Mouse (Mus musculus) myocyte (in vitro differentiated cells): ENCODE results near the gene Tubgcp2. TPM values are rescaled to one million over a fixed set of nuclear protein-coding genes. Genes with fewer than 3 reads are reported as not detected.
A peak's percentile ranks its signal among the peaks of the same experiment; 100 is the strongest.

Experiments
- H3K27me3 ChIP-seq: one replicate; pipeline ENCODE4 v1.6.1; 2011; ENCODE audit not compliant: control insufficient read depth, insufficient read depth, insufficient read length
- H3K36me3 ChIP-seq: one replicate; pipeline ENCODE4 v1.6.1; 2011; ENCODE audit not compliant: control insufficient read depth, insufficient read depth
- H3K4me2 ChIP-seq: one replicate; pipeline ENCODE4 v1.6.1; 2011; ENCODE audit warnings: low read depth, control low read depth
- H3K4me3 ChIP-seq: one replicate; pipeline ENCODE4 v1.5.1; 2011; ENCODE audit warnings: mild to moderate bottlenecking, control low read depth, moderate library complexity
- H3K79me2 ChIP-seq: one replicate; pipeline ENCODE4 v1.6.1; 2011; ENCODE audit not compliant: control insufficient read depth, insufficient read depth
- H3ac ChIP-seq: one replicate; pipeline ENCODE4 v1.6.1; 2011; ENCODE audit not compliant: control insufficient read depth, insufficient read length
- CEBPB ChIP-seq: IDR thresholded peaks from 2 replicates; pipeline ENCODE4 v1.6.1; 2011; ENCODE audit warnings: mild to moderate bottlenecking, moderate library complexity; ENCODE audit not compliant: poor library complexity, insufficient read depth, severe bottlenecking
- E2F4 ChIP-seq: IDR thresholded peaks from one replicate; pipeline ENCODE4 v1.6.1; 2011; ENCODE audit warnings: mild to moderate bottlenecking, control low read depth, moderate library complexity; ENCODE audit not compliant: insufficient read depth
- MAX ChIP-seq: IDR thresholded peaks from one replicate; pipeline ENCODE4 v1.6.1; 2011; ENCODE audit warnings: low read depth, mild to moderate bottlenecking, control low read depth
- MYOD1 ChIP-seq, 3 experiments: IDR thresholded peaks; one replicate each; pipeline ENCODE4 v1.6.1; 2011; ENCODE audit warnings: control low read depth in 2 of 3, low read depth in 2 of 3, mild to moderate bottlenecking in 2 of 3, moderate library complexity in 1 of 3; ENCODE audit not compliant: insufficient read length in 2 of 3, control insufficient read depth in 1 of 3
- MYOG ChIP-seq, 3 experiments: IDR thresholded peaks; one replicate each; pipeline ENCODE4 v1.6.1; 2011; ENCODE audit warnings: control low read depth in 2 of 3, low read depth in 2 of 3, mild to moderate bottlenecking in 2 of 3; ENCODE audit not compliant: insufficient read length in 2 of 3, control insufficient read depth in 1 of 3, insufficient read depth in 1 of 3
- POLR2A ChIP-seq: IDR thresholded peaks from one replicate; pipeline ENCODE4 v1.6.1; 2011; ENCODE audit warnings: low read depth, mild to moderate bottlenecking, control low read depth, moderate library complexity; ENCODE audit not compliant: insufficient read length
- POLR2AphosphoS2 ChIP-seq: IDR thresholded peaks from one replicate; pipeline ENCODE4 v1.6.1; 2011; ENCODE audit warnings: low read depth, control low read depth; ENCODE audit not compliant: insufficient read length
- REST ChIP-seq: IDR thresholded peaks from one replicate; pipeline ENCODE4 v1.6.1; 2011; ENCODE audit warnings: mild to moderate bottlenecking, control low read depth, moderate library complexity; ENCODE audit not compliant: insufficient read depth, insufficient read length
- SRF ChIP-seq: IDR thresholded peaks from one replicate; pipeline ENCODE4 v1.6.1; 2011; ENCODE audit warnings: low read depth; ENCODE audit not compliant: control insufficient read depth, insufficient read length
- TCF12 ChIP-seq: IDR thresholded peaks from one replicate; pipeline ENCODE4 v1.6.1; 2011; ENCODE audit warnings: mild to moderate bottlenecking, control low read depth; ENCODE audit not compliant: poor library complexity, insufficient read depth, severe bottlenecking
- TCF3 ChIP-seq: IDR thresholded peaks from one replicate; pipeline ENCODE4 v1.6.1; 2011; ENCODE audit warnings: low read depth, control low read depth; ENCODE audit not compliant: insufficient read length
- USF1 ChIP-seq: IDR thresholded peaks from one replicate; pipeline ENCODE4 v1.6.1; 2011; ENCODE audit warnings: low read depth, mild to moderate bottlenecking, control low read depth, moderate library complexity
- polyA plus RNA-seq: library from polyadenylated mRNA; unstranded; fragments of >200 nt; fragmentation: generic; extraction: Trizol; gene quantifications from one replicate; pipeline ENCODE4 v1.2.1, GENCODE M21; 2012; ENCODE audit warnings: missing spikeins

Tubgcp2 gene
- polyA plus RNA-seq, 1 experiment: 22.1 TPM

GRCm38 (mm10) chr7:140080503-140081156 is 44.2 kb upstream of the Tubgcp2 start:
- TF ChIP-seq MAX (no peak), SRF (no peak), POLR2A (no peak), POLR2AphosphoS2 (no peak), USF1 (no peak), E2F4 (no peak), TCF12 (no peak), TCF3 (no peak), CEBPB (no peak), MYOG (IDR thresholded peaks at IDR 0.05; ENCODE audit: control insufficient read depth in 1 of 3, insufficient read depth in 1 of 3, insufficient read length in 2 of 3, low read depth in 2 of 3) (no peak), MYOD1 (IDR thresholded peaks at IDR 0.05; ENCODE audit: control insufficient read depth in 1 of 3, insufficient read length in 2 of 3, low read depth in 2 of 3) (no peak), REST (no peak)
- Histone ChIP-seq H3ac (no peak overlapping the region), H3K79me2 (no peaks in the 10 kb centered on the region), H3K4me2 (peak overlapping the region; percentile 63), H3K4me3 (peak overlapping the region; percentile 1), H3K36me3 (no peaks in the 10 kb centered on the region), H3K27me3 (no peaks in the 10 kb centered on the region)

DNA sequence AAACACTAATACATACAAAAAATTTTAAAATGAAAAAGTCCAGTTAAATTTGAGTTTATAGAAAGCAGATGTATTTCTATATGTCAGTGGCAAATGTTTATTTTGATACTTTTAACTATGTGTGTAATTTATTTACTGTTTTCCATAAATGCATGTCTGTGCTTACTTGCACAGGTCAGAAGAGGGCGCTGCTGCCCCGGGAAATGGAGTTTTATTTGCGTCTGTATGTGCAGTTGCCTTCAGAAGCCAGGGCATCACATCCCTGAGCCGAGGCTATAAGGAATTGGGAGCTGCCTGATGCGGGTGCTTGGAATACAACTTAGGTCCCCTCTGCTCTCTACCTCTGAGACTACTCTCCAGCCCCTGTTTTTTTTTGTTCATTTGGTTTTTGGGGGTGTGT is 42.2 kb upstream of the Tubgcp2 start:
- no peaks in the 10 kb centered on the region for H3K36me3 ChIP-seq
- H3K4me3 ChIP-seq: no peak overlapping the region
- no peak overlapping the region for H3K4me2 ChIP-seq
- no peaks in the 10 kb centered on the region for H3K79me2 ChIP-seq
- H3ac ChIP-seq: no peak overlapping the region
- no peaks in the 10 kb centered on the region for H3K27me3 ChIP-seq
- TF ChIP-seq MYOD1 (IDR thresholded peaks at IDR 0.05; ENCODE audit: control insufficient read depth in 1 of 3, insufficient read length in 2 of 3, low read depth in 2 of 3): no peak
- no peak for TF ChIP-seq POLR2A
- no peak for TF ChIP-seq TCF3
- TF ChIP-seq MAX: no peak
- no peak for TF ChIP-seq REST
- TF ChIP-seq E2F4: no peak
- no peak for TF ChIP-seq CEBPB
- TF ChIP-seq MYOG (IDR thresholded peaks at IDR 0.05; ENCODE audit: control insufficient read depth in 1 of 3, insufficient read depth in 1 of 3, insufficient read length in 2 of 3, low read depth in 2 of 3): no peak
- TF ChIP-seq POLR2AphosphoS2: no peak

- Histone ChIP-seq H3K79me2 (no peaks in the 10 kb centered on the region), H3K4me2 (peak overlapping the region; percentile 51), H3K4me3 (no peak overlapping the region), H3K27me3 (no peaks in the 10 kb centered on the region), H3K36me3 (no peaks in the 10 kb centered on the region), H3ac (no peak overlapping the region)
- no peak for TF ChIP-seq E2F4
- no peak for TF ChIP-seq CEBPB
- TF ChIP-seq USF1: no peak
- TF ChIP-seq MAX: no peak
- no peak for TF ChIP-seq POLR2AphosphoS2
- TF ChIP-seq POLR2A: no peak
These were observed 41.2 kb upstream of the Tubgcp2 start for GRCm38 (mm10) chr7:140077698-140078097.

DNA sequence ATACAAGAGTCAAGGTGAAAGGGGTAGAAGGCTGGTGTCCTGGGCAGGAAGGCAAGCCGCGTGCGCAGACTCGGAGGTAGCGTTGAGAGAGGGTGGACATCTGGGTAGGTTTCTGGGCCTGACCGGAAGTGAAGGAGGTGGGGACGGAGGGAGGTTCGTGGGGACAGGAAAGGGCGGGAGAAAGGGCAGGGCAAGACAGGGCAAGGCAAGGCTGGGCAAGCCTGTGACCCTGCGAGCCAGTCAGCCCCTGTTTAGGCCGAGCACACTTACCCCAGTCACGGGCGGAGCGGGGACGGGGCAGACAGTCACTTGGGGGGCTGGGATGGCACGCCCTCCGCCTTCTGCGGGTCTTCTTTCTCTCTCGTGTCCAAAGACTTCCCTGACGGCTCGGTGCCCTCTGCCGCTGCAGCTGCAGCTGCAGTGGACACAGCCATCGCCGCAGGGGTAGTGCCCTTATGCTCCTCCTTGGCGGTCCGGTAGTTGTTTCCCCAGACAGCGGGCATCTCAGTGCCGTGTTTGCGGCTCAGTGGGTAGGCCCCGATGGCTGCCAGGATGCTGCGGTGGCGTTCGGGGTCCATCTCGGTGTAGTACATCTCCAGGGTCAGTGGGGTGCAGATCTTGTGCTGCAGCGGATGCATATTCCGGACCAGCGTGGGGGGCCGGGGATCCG is 33.7 kb upstream of the Tubgcp2 start:
- H3K4me3 ChIP-seq: no peak overlapping the region
- no peak overlapping the region for H3K4me2 ChIP-seq
- no peak for TF ChIP-seq MAX
- TF ChIP-seq E2F4: no peak
- no peak for TF ChIP-seq TCF3
- no peak for TF ChIP-seq REST
- TF ChIP-seq MYOG (IDR thresholded peaks at IDR 0.05; ENCODE audit: control insufficient read depth in 1 of 3, insufficient read depth in 1 of 3, insufficient read length in 2 of 3, low read depth in 2 of 3): no peak
- no peak for TF ChIP-seq MYOD1 (IDR thresholded peaks at IDR 0.05; ENCODE audit: control insufficient read depth in 1 of 3, insufficient read length in 2 of 3, low read depth in 2 of 3)
- no peak for TF ChIP-seq TCF12
- no peak for TF ChIP-seq POLR2AphosphoS2
- TF ChIP-seq POLR2A: no peak
- no peak for TF ChIP-seq CEBPB
- TF ChIP-seq USF1: no peak
- no peak for TF ChIP-seq SRF
- H3K36me3 ChIP-seq: no peaks in the 10 kb centered on the region
- no peaks in the 10 kb centered on the region for H3K79me2 ChIP-seq
- no peak overlapping the region for H3ac ChIP-seq
- H3K27me3 ChIP-seq: peaks cover 16% of the 10 kb centered on the region

DNA sequence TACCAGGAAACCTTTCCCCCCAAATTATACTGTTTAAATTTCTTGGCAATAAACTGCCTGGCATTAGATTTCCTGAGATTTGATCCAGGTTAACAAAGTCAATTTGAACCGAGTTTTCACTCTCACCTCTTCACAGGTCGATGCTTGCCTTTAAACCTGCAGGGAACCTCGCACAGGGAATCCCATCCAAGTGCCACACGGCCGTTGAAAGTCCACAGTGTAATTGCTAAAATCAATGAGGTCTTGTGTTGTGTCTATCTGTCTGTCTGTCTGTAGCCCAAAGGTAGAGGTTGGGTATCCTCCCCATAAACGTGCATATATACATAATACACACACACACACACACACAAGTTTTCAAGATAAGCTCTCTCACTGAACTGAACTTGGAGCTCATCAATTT is 30.9 kb upstream of the Tubgcp2 start:
- Histone ChIP-seq H3K4me2 (no peak overlapping the region), H3K4me3 (no peak overlapping the region), H3ac (no peak overlapping the region), H3K27me3 (peaks cover 34% of the 10 kb centered on the region), H3K79me2 (no peaks in the 10 kb centered on the region), H3K36me3 (no peaks in the 10 kb centered on the region)
- TF ChIP-seq MYOG (IDR thresholded peaks at IDR 0.05; ENCODE audit: control insufficient read depth in 1 of 3, insufficient read depth in 1 of 3, insufficient read length in 2 of 3, low read depth in 2 of 3) (no peak), MYOD1 (IDR thresholded peaks at IDR 0.05; ENCODE audit: control insufficient read depth in 1 of 3, insufficient read length in 2 of 3, low read depth in 2 of 3) (no peak), USF1 (no peak), CEBPB (no peak), TCF3 (no peak), TCF12 (no peak), REST (no peak), POLR2AphosphoS2 (no peak), SRF (no peak), MAX (no peak), E2F4 (no peak), POLR2A (no peak)
